Mouse (Mus musculus) yolk sac, embryonic 10.5 days (tissue): ENCODE measurements around the gene Adcy6.

Source experiments
- DNase-seq: peaks from one replicate; pipeline ENCODE4 v3.0.0-alpha.2; 2017; ENCODE audit warnings: low spot score

Adcy6 gene

GRCm38 (mm10) chr15:98628589-98629254 is 18.8 kb upstream of the Adcy6 start:
- no peak for DNase-seq

- no peak for DNase-seq
Observed at GRCm38 (mm10) chr15:98626487-98627212, 16.8 kb upstream of the Adcy6 start.

- DNase-seq = no peak
Observed at GRCm38 (mm10) chr15:98626078-98626477, 16.2 kb upstream of the Adcy6 start.

- no peak for DNase-seq
Observed at GRCm38 (mm10) chr15:98623361-98623821, 13.5 kb upstream of the Adcy6 start.

GRCm38 (mm10) chr15:98622721-98623120 is 12.8 kb upstream of the Adcy6 start:
- no peak for DNase-seq

GRCm38 (mm10) chr15:98622199-98622598 is 12.3 kb upstream of the Adcy6 start:
- DNase-seq = no peak

- DNase-seq = peak; percentile 62
Observed at GRCm38 (mm10) chr15:98617176-98617537, 7.3 kb upstream of the Adcy6 start.

- DNase-seq = no peak
Observed at GRCm38 (mm10) chr15:98616362-98617175, 6.7 kb upstream of the Adcy6 start.

GRCm38 (mm10) chr15:98615751-98616150 is 5.9 kb upstream of the Adcy6 start:
- no peak for DNase-seq

- DNase-seq = no peak
Observed at GRCm38 (mm10) chr15:98614971-98615370, 5.1 kb upstream of the Adcy6 start.

- DNase-seq = no peak
Observed at GRCm38 (mm10) chr15:98614551-98614950, 4.7 kb upstream of the Adcy6 start.

- no peak for DNase-seq
Observed at GRCm38 (mm10) chr15:98612229-98612628, 2.4 kb upstream of the Adcy6 start.

- peak; percentile 21 for DNase-seq
Observed at GRCm38 (mm10) chr15:98610131-98610633, 306 bp upstream of the Adcy6 start.

GRCm38 (mm10) chr15:98608784-98609250 is 1.1 kb downstream of the Adcy6 start:
- DNase-seq = peak; percentile 30

- no peak for DNase-seq
Observed at GRCm38 (mm10) chr15:98608058-98608783, 1.7 kb downstream of the Adcy6 start.

GRCm38 (mm10) chr15:98607557-98607956 is 2.3 kb downstream of the Adcy6 start:
- DNase-seq = peak; percentile 21

- no peak for DNase-seq
Observed at GRCm38 (mm10) chr15:98606739-98607138, 3.1 kb downstream of the Adcy6 start.

GRCm38 (mm10) chr15:98606051-98606536 is 3.8 kb downstream of the Adcy6 start:
- no peak for DNase-seq

- DNase-seq = no peak
Observed at GRCm38 (mm10) chr15:98604041-98604575, 5.8 kb downstream of the Adcy6 start.

GRCm38 (mm10) chr15:98602921-98603458 is 6.9 kb downstream of the Adcy6 start:
- DNase-seq = no peak
